Mouse (Mus musculus) layer of hippocampus, adult 9-10 months (tissue): ENCODE measurements at regions not wholly inside any gene's neighbourhood (a gene's known extent, or its start where the extent isn't known, plus 50 kb on each side); places are given as distances from the start of the nearest gene placed in this dataset.

Source experiments
- DNase-seq: peaks from one replicate; pipeline ENCODE4 v3.0.0; 2022; ENCODE audit warnings: low spot score

DNA sequence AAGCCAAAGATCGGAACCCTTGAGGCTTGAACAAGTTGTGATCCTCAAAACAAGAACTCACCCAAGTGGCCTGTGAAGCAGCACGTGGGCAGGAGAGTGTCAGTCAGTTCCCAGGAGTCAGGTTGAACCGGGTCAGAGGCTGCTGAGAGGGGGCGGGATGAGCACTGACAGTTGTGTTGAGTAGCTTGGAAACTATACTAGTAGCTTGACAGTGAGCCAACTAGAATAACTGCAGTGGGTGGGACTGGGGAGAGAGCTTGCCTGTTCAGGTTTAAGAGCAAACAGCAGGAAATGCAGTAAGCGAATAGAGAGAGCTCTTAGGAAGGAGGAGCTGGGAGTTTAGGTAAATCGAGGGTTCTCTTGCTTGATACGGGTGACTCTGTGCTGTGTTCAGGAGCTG is 61.0 kb upstream of the Syt6 start:
- DNase-seq: no peak

DNA sequence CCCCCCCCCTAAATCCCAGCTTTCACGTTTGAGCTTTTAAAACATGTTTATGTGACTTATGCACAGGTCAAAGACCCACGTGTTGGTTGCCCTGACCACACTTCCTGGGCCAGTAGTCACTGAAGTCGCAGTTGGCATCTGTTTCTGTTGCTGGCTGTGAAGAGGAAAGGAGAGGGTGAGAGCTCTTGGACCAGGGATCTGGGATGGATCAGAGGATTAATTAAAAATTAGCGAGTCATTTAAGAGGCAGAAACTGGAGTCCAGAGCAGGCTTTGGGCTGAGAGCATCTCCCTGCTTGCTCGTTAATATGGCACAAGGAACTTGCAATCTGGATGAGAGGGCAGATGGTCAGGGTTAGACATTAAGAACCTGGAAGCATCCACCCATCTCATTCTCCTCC is 59.1 kb upstream of the Syt6 start:
- DNase-seq: no peak

DNA sequence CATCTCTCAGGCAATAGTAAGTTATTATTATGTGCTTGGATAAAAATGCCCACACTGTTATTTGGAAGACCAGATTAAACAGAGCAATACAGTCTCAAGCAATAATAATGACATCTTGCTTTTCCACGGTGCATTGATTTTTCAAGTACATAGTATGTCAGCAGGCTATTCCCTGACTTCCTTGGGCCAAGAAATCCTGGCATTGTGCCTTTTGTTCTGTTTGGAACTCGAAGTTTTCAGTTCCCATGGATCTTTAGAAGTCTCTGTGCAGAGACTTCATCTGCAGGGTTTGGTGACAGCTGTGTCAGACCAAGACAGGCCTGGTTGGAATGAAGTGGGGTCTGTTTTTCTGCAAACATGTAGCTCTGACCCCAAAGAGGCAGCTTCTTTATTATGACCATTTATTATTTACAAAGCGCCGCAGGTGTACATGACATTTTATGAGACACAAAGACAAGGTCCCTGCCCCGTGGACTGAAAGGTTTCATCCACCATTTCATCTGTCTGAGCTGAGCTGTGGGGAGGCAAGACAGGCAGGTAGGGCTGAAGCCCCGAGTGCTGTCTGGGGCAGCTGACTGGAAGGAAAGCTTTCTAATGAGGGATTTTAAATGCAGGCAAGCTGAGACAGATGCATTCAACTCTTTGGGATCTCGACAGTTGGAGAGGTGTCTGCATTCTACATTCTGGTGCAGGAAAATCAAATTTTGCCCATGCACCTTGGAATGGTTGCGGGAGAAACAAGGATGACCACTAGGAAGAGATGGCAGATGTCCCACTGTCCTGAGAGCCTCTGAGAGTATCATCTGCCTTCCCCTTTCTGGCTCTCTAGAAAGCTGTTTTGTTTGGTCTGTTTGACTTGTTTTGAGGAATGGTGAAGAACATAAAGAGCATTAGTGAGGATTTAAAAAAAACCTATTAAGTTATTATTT is 57.4 kb upstream of the Syt6 start:
- no peak for DNase-seq

- DNase-seq: no peak
These were observed 56.4 kb upstream of the Syt6 start for GRCm38 (mm10) chr3:103518624-103519023.
